Mouse (Mus musculus) frontal cortex, postnatal 10 days (tissue): ENCODE data around the gene Rb1.

ENCODE experiments used
- DNase-seq, 2 experiments: peaks; one replicate each; pipeline ENCODE4 v3.0.0; 2022; ENCODE audit warnings: low spot score in 2 of 2, mixed read lengths in 1 of 2

Gene Rb1

DNA sequence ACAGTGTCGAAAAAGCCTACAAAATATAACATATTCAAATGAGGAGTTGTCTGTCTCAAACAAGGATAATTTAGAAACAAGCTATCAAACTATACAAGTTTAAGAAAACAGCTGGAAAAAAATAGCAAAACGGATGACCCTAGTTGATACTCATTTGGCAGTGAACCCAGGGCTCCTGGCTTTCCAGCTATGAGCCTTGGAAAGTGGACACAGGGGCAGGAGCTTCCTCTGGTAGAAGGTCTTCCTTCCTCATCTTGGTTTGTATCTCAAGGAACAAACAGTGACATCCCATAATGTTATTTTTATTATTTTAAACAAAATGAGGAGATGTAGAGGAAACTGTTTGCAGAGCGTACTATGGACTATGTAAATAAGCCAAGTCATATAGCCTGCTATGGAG lies 177.5 kb downstream of the Rb1 start:
- no peak for DNase-seq

GRCm38 (mm10) chr14:73146721-73147120 lies 178.9 kb downstream of the Rb1 start:
- DNase-seq = no peak

DNA sequence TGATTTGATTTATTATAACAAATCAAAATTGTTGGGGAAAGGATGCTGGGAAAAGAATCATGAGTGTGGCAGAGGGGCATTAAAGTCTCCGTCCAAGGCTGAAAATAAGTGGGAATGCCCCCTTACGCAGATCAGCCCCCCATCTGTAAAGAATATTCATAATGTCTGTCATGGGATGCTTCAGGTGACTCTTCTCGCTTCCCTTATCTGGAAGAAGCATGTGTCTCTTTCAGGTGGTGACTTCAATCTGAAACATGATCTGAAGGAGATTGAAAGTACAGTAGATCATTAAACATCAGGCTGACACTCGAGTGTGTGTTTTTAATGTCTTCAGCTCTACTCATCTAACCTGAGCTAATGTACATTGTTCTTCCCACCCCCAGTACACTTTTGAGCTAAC lies 180.1 kb downstream of the Rb1 start:
- DNase-seq = no peak

DNA sequence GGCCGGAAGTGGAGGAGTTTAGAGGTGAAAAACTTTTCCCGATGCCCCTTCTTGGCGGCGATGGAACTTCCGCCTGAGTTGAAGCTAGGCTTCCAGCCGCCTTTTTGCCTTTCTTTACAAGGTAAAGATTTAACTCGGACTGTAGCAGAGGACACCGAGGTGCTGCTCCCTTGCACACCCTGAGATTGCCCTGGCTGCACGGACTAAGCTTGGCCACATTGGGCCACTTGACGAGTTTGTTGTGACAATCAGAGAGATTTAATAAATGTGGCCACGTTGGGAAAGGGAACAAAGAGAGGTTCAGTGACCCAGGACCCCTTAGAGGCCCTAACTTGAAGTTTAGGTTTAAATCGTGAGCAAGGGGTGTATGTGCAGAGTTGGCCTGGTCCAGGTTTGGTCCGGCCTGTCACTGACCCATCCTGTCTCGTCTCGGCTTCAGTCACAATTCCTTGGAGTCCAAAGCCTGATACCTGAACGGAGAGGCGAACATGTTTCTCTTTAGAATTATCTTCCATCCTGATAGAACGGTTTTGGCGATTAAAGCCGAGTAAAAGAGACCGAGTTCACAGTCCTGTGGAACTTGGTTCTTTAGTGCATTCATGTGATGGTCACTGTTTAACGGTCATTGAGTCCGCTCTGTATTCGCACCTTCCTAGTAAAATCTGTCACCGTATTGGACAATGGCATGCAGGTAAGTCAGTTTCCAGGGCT lies 181.8 kb downstream of the Rb1 start:
- DNase-seq = no peak

DNA sequence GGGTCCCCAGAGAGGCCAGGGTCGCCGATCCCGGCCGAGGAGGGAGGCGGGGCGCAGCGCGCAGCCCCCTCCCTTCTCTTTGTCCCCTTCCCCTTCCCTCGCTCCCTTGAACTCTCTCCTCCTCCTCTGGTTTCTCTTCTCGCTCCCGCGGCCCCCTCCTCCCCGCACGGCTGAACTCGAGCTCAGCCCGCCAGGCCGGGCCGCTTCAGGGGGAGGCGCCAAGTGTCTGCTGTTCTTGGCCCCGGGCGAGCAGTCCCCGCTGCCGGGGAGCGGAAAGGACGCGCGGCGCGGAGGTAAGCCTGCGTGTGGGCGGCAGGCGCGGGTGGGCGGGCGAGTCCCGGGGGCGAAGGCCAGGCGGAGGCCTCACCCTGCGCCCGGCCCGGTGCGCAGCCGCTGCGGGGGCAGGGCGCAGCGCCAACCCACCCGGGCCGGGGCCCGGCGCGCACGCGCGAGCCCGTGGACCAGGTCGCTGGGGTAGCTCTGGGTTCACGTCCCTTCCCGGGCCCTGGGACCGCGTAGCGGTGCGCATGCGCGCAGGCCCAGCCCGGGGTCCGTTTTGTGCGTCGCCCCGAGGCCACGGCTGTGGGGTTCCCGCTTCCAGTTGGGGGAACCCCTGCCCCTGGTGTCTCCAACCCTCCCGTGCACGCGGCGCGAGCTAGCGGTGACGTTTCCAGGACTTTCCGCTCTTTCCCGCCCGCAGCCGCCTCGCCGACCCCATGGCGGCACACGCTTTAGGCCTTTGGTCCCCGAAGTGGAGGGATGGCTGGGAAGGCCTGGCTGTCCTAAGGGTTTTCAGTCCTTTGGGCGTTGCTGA lies 182.5 kb downstream of the Rb1 start:
- DNase-seq = peak; percentile 68 to 81

DNA sequence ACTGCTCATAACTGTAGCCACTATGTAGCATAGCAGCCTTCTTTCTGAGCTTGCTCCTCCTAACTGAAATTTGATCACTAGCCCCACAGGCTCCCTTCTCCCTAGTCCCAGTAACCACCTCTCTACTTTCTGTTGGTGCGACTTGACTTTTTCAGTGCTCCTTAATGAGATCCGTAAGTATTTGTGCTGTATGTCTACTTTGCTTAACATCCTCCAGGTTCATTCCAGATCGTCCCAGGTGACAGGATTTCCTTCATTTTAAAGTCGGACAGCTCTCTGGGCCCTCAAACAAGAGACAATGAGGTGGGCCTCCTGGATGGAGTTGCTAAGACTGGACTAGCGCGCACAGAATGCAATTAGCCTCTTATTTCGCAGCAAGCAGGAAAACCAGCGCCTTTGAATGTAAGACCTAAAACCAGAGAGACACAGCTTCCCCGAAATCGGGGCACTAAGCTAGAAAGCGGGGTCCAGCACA lies 183.2 kb downstream of the Rb1 start:
- no peak for DNase-seq

DNA sequence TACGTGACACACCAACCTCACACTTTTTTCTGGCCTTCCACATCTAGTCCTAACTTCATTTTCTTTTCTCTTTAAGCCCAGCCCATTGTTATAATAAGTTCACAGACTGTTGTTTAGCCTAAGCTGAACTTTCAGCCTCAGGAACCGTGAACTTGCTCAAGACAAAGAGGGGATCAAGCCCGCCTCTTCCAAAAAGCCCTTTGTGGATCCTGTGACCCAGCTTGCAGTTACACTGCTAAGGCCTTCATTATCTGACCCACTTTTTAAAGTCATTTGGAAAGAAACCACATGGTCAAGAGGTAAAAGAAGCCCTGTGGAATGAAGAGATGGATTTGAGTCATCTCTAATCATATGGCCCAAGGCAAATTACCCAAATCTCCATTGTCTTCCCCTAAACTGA lies 183.8 kb downstream of the Rb1 start:
- DNase-seq = no peak

GRCm38 (mm10) chr14:73139866-73140265 lies 185.8 kb downstream of the Rb1 start:
- DNase-seq = no peak

GRCm38 (mm10) chr14:73138483-73138882 lies 187.1 kb downstream of the Rb1 start:
- no peak for DNase-seq

GRCm38 (mm10) chr14:73137234-73137633 lies 188.4 kb downstream of the Rb1 start:
- DNase-seq = no peak
